Mouse (Mus musculus) lung, adult 18-20 months (tissue): ENCODE results near the gene Dock9.

Source experiments
- DNase-seq, 2 experiments: peaks; one replicate each; pipeline ENCODE4 v3.0.0; 2022; ENCODE audit warnings: mixed read lengths in 2 of 2

Gene Dock9

DNA sequence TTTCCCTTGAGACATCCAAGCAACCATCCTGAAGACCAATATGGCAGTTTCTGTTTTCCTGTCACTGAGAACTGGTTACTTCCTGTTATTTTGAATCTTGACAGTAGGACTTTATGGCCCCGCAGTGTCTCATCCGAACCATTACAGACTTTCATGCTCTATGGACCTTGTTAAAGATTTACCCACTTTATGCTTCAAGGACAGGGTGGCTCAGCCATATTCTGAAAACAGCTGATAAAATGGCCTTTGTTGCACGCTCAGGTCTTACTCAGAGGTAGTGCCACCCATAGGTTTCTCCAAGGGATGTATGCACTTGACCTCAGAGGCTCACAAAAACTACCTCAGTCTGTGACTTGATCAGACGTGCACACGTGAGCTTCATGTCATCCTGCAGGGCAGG is 224.2 kb downstream of the Dock9 start:
- DNase-seq = no peak

DNA sequence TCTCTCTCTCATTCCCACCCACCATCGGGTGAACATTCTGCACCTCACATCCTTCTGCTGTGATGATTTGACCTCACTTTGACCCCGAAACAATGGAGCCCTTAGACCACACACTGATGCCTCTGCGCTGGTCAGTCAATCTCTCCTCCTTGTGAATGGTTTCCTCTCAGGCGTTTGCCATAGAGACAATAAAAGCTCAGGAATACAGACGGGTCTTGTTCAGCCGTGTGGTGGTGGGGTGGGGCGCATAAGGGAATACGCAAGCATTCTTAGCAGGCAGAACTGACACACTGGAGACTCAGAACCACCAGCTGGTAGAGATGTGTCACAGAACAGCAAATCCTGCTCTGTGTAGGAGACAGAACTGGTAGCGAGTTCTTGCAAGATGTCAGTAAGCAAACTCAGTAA is 230.8 kb downstream of the Dock9 start:
- DNase-seq = no peak

DNA sequence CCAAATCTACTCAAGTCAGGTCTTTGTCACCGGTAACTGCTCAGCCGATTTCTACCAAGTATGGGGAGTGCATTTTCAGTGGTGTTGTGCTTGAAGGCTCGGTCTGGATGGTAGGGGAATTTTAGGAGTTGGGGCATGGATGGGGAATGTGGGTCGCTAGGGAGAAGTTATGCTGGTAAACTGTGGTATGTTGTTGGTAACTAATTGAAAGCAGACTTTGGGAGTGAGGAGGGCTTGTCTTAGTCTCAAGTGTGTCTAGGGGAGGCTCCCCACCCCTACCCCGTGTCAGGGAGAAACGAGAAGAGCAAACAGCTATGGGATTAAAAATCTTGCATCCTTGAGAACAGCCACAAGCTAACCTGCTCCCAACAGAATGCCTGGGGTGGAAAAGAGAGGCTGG is 231.7 kb downstream of the Dock9 start:
- DNase-seq = no peak

DNA sequence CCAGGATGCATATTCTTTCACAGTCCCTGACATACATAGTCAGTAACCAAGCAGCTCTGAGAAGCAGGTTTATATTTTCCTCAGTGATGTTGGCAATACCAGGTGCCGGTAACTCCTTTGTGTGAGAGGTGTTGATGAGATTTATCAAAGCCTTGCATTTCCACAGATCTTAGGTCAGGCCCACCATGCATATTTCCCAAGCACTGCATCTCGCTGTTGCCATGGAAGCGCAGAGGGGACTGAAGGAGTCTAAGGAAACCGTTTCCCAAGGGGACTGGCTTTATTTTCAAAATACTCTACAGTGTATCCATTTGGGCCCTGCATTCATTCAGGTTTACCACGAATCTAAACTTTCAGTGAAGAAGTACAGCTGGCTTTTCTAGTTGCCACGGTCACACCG is 233.0 kb downstream of the Dock9 start:
- no peak for DNase-seq

DNA sequence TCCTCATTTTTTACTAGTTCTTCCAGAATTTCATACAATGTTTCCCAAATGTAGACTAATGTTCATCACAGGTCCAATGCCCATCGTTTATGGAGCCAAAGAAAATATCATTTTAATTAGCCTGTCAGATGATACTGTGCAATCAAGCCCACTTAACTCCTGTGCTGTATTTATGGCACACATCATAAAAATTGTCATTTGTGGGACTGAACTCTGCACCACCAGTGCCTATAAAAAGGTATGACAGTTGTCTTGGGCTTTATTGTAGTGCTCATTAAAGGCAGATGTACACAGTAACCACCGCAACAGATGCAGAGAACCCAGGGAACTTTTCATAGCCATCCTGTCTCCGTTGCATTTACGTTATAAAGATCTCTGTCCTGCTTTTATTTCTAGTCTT is 233.7 kb downstream of the Dock9 start:
- DNase-seq = no peak

DNA sequence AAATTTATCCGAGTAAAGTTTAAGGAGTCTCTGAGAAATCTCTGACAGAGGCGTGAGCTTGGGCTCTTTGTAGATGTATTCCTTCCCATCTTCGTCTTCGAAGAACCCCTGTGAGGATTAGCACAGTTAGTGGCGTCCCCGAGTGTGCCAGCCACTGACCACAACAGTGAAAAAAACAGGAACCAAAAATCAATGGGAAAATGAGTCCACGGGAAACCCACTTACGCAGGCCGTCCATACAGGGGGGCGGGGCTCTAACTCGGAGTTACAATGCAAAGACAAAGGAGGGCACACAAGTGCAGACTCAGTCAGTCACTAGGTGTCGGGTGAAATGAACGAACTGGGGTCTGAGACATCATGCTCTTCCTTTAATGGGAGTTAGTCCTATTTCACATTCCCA is 238.6 kb downstream of the Dock9 start:
- DNase-seq = no peak

DNA sequence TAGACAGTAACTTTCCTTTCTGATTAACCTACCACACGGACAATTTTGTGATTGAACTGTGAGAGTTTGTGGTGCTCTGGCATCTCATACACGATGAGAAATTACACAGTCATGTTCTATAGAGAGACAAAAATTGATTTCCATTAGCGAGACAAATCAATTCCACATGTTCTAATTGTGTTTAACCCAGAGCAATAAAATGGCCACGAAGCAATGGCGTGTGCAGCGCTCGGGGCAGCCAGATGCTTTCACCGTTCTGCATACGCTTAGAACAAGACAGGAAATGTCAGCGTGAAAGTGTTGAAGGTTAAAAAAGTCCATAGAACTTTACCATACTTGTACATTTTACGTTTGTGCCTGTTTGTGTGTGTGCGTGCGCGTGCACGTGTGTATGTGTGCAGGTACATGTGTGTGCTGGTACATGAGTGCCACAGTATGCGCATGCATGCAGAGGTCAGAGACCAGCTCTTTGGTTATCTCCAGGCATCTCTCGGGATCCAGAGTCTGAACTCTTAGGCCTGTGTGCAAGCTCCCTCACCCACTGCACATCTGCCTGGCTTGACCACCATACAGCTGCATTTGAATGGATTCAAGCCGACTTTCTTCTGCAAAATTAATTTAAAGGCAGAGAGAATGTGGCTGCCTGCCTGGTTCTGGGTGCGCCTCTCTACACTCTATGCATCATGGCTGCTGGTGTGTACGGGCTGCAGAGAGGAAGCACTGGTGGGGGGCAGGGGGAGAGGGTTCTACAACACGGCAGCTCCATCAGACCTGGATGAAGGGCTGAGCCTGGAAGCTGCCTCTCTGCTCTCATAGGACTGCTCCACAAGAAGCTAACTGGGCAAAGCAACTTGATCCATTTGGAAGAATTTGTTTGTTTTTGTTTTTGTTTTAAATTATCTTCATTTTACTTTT is 241.0 kb downstream of the Dock9 start:
- no peak for DNase-seq

DNA sequence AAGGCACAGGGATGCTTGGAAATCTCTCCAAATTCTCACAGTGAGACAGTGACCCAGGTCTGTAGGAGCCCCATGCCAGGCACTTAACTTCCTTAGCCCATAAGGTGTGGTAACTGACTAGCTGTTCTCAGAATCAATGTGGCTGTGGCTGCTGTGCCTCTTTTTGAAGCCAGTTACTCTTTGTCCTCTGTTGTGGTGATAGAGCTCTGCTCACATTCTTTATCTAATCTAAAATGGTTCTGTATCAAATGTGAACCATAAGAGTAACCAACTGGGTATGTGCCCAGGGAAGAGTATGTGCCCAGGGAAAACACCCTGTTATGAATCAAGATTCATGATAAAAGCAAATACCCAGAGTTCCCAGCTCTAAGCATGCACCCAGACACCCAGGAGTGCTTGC is 243.9 kb downstream of the Dock9 start:
- no peak for DNase-seq

DNA sequence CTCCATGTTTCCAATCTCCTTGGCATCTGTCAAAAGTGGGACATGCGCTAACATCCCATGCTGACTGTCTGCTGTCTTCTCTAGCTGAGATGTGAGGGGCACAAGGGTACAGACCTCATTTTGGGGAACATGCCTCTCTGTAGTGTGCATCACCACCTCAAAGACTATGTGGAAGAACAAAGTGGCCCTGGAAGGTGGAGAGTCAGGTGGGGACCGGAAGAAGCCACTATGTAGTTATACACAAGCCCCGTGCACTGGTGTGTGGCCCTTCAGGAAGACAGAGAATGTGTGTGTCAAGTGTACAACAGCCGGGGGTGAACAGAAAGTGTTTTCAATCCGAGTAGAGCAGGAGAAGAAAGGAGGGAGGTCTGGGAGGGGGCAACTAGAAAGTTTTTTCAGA is 245.1 kb downstream of the Dock9 start:
- no peak for DNase-seq

DNA sequence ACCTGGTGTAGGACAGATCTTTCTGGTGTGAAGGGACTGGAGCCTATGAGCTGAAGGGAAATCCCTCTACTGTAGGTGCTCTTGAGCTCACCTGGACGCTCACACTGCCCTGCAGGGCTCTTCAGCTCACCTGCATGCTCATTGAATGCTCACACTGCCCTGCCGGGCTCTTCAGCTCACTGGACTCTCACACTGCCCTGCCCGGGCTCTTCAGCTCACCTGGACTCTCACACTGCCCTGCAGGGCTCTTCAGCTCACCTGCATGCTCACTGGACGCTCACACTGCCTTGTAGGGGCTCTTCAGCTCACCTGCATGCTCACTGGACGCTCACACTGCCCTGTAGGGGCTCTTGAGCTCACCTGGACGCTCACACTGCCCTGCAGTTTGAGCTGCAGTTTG is 247.8 kb downstream of the Dock9 start:
- no peak for DNase-seq

DNA sequence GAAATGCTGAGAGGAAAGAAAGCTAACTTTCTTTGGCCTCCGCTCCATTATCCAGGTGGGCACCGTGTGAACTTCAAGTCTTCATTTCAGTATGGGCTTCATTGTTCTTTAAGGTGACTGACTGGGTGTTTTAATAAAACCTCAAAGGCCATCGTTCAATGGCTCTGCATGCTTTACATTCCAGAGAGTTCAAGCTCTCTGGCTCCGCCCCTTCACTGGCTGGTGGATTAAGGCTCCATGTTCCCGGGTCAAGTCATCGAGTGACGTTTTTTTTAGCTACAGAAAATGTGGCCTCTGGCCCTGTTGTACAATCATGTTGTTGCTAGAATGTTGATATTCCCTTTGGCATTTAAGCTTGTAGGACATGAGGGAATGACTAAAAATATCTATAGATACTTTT is 249.9 kb downstream of the Dock9 start:
- DNase-seq = peak; percentile 42 to 51

DNA sequence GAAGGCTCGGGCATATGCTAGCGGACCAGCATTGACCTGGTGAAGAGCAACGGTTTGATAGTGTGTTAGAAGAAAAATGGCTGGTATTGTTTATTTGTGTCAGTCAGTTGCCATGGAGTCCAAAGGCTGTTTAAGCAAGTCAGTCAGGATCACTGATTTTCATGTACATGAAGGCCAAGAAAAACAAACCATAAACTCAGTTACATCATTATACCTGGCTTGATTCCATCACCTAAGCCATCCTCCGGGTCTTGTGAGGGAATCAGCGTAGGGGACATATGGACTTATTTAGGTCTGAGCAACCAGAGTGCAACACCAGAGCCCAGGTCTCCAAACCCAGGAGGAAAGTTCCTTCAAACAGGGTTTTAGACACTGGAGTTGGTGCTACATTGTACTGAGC is 251.0 kb downstream of the Dock9 start:
- no peak for DNase-seq

DNA sequence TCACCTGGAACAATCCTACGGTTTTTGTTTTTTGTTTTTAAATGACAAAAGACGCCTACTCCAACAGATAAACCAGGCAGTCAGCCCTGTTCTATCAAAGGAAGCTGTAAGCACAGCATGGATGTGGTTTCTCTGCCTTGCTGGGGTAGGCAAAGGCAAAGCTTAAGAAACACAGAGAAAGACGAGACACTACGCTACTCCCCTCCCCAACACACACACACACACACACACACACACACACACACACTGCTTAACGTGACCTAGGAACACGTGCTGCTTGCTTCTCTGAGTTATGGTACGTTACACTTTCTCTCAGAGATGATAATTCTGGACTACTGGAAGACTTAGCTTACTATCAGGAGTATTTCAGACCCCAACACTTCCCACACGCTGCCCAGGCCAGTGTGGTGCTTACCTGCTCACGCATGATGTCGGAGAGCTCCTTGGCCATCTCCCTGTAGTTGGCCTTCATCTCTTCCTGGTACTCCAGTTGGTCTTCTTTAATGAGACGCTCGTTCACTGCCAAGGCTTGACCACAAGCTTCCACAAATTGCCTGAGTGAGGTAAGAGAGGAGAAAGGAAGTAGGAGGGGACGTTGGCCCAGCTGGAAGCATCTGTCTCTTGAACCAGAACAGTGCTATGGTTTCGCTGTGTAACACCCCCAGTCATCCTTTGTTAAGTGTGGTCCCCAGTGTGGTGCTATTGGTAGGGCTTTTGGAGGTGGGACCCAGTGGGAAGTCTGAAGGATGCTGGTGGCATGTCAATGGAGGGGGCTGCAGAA is 251.9 kb downstream of the Dock9 start:
- DNase-seq = no peak

DNA sequence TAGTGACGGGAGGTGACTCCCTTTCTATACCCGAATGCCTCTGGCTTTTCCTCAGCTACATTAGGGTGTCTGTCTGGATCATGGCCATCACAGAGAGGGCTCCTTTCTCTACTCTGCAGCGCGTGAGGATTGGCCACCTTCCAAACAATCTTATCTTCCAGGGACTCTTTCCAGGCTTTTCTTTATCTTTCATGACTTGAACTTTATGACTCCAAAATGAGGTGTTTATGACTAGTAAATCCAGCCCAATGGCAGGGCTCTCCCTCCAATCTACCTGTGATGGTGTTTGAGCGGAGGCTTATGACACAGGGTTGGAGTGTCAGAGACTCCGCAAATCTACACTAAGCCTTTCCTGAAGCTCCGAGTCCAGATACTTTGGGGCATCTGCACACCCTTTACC is 256.4 kb downstream of the Dock9 start:
- no peak for DNase-seq

DNA sequence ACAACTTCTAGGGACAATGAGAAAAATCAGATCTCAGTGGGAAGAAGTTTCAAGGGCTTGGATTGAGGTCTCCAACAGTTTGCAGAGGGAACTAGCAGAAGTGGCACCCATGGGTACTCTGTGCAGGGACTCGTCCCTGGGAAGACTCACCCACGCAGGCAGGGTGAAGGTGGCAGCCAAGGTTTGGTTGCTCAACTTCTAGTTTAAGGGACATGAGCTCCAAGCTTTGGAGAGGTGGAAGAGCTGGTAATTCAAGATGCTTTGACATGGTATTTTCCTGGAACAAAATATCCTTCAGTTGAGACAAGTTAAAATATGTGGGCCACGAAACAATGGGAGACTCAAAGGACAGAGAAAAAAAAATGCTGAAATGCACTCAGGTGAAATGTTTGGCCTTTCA is 263.1 kb downstream of the Dock9 start:
- no peak for DNase-seq

DNA sequence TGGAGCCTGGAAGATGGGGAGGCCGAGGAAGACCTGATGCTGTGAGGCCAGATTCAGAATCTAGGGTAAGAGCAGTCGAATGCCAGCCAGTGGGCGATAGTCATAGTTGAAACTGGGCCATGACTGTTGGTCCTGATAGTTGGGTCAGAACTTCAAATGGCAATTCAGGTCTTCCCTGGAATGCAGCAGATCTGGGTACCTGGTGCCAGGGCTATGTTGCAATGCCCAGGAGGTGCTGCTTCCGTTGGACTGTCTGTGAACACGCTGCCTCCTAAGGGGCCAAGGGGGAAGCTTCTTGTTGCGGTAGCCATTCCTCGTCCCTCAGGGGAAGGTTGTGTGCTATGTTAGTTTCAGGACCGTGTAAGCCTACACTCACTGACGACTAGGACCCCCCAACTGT is 266.8 kb downstream of the Dock9 start:
- no peak for DNase-seq

DNA sequence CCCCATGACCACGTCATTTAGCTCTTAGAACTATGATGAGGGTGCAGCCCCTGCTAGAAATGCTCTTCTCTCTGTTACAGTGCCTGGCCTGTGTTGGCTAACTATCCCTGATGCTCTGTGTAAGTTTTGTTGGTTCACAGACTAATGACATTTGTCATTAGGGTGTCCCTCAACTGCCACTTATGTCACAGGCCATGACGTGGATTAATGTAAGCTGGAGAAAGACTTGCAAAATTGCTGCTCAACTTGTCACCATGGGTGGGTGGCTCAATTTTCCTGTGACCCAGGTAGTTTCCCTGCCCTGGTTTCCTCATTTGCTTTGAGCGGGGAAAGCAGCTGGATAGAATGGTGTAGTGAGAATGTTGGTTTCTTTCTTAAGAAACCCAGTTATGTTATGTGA is 269.8 kb downstream of the Dock9 start:
- DNase-seq = no peak

DNA sequence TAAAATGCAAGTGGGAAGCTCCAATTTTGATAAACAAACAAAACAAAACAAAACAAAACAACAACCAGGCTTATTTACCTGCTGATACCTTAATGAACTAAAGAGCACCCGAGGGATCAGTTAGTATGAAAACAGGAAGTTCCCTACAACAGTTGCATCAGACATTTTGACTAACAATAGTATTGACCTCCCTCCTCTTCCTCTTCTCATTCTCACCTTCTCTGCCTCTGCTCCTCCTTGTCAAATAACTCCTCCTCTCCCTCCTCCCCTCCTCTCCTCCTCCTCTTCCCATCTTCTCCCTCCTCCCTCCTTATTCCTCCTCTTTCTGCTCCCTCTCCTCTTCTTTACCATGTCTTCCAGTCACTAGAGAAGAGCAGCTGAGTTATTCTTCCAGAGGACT is 270.4 kb downstream of the Dock9 start:
- no peak for DNase-seq

DNA sequence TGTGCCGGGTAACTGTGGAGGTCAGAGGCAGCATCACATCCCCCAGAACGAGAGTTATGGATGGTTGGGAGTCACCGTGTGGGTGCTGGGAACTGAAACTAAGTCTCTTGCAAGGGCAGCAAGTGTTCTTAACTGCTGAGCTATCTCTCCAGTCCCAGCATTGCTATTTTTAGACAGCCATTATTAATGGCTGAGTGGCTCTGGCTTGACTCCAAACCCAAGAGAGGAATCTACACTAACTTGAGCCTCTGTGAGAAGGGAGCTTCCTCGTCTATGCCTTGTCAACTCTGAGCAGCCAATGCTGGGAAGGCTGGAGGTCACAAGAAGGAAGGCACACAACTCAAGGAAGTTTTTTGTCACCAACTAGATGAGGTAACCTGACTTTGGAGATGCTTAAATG is 275.9 kb downstream of the Dock9 start:
- peak; percentile 15 for DNase-seq

DNA sequence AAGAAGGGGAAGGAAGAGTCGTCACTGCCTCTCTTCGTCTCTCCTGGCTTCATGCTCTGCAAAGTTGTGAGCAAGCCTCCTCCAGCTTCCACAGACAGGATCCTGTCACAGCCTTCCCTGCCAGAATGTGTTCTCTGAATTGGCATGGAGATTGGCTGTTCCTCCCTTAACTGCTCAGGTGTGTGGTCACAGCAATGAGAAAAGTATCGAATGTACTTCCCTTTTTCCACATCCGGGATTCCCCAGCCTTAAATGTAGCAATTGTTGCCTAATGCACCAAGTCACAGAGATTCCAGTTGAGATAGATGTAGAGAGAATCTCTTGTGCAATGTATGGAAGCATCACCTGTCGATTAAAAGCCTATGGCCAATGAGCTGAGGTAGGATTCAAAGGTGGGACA is 280.8 kb downstream of the Dock9 start:
- DNase-seq = no peak

DNA sequence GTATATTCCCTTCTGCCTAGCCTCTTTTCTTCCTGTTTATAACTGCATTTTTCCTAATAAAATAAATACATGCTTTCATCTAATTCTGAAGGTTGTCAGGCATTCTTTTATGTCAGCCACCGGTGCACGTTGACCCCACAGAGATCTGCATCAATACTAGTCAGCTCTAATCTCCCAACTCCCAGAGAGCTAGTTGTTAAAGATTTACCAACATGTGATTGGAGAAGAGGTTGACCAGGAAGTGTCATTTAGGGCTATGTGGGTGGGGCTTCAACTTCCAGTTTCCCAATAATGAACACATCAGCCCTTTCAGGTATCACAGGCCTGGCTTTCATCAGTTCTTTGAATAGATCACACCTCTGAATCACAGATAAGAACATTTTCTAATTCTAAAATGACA is 288.7 kb downstream of the Dock9 start:
- DNase-seq = no peak

DNA sequence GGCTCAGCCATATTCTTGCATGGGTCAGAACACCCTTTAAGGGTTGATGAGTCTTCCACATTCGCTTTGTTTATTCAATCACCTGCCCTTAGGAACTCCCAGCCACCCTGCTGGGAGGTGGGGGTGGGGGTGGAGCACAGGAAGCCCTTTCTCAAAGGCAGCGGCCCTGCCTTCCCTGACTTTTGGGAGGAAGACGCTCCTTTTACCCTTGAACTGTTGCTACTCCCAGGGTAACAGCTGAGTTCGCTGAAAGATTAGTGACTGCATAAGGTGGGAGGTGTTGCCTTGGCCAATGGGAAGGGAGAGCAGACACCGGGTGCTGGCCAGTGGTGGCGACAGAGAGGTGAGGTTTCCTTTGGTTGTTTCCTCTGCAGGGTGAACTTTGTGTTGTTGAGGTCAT is 291.3 kb downstream of the Dock9 start:
- DNase-seq = peak in 1 of 2 experiments; percentile 11

DNA sequence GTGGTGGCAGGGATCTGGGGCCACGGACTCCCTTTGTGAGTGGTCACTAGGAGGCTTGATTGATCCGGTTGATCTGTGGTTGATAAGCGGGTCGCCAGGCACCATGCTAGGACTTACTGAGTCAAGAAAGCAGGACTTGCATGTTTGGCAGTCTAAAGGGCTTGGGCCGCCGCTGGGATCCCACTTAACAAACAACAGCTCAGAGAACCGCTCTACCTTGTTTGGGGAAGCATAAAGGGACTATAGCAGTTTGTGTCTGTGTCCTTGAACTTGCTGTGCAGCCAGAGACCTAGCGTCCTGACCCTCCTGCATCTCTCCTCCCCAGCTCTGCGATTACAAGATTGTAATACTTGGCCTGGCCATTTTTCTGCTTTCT is 292.2 kb downstream of the Dock9 start:
- DNase-seq = no peak

DNA sequence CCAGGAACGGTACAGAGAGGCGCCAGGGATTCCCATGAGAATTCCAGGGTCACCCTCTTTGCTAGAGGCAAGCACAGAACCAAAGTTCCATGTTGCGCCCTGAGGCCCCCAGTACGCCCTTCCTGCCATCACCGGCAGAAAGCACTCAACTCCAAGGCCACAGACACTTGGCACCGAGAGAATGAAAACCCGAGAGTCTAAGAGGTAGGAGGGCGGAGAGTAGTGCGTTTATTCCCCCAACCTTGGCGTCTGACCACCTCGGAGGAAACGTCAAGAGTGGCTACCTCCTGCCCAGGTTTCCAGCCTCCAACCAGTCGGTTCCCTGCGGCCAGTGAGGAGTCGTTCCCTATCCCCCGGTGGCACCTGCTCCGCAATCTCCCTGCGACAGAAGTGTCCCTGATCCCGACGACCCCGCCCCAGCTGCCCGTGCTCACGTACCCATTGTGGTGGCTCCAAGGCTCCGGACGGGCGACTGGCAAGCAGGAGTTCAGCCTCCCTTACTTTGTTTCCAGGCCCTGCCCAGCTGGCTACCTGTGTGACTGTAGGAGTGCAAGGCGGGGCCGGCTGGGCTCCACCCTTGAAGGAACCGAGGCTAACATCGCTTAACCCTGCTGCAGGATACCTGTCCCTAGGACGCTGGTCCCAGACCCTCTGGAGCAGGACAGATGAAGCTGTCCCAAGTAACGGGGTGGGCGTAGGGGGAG is 292.7 kb downstream of the Dock9 start, which contains the start of gene Slc15a1:
Gene Slc15a1 (minus strand): TSS at position 472 of the 704 bp plus-strand sequence.
- peak; percentile 45 to 50 for DNase-seq
